Mouse (Mus musculus): ENCODE data around the gene Fam196a. TPM values are rescaled to one million over a fixed set of nuclear protein-coding genes. Genes with fewer than 3 reads are reported as not detected.
A peak's percentile ranks its signal among the peaks of the same experiment; 100 is the strongest.

Fam196a gene
- 2.3 and 3.7 TPM in 2 replicates for polyA plus RNA-seq (2012; rRNA removed)

DNA sequence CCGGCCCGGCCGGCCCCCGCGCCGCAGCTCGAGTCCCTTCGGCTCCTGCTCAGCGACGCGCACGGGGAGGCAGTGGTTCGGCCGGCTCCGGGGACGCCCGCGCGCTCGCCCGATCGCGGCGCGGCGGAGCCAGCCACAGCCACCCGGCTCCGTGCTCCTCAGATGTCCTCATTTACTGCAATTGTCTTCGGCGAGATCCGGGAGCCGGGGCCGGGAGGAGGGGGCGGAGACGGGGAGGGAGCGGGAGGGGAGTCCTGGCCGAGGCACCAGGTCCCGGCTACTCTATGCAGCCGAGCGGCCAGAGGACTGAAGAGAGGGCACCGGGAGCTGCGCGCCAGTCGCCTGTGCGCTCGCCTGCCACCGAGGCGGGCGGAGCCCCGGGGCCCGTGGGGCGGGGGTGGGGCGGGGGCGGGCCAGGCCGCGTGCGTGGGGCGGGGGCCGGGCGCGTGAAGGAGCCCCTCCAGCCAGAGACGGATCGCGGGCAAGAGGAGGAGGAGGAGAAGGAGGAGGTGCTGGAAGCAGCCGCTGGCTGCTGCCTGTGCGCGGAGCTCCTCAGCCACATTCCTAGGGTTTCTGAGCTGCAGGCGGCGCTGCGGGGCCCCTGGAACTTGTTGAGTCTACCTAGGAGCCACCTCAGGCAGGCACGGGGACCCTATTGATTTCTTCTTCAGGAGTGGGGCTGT lies at the start of gene Fam196a:
Gene Fam196a (minus strand): TSS at position 504 of the 683 bp plus-strand sequence.
- peak within 1 kb of the TSS; percentile 47 for H3K4me3 ChIP-seq (replicated peaks; ENCODE audit: insufficient read depth, low read depth, low read length)
- no peaks in the 10 kb centered on the region; the same call in 1 of the 2 replicates for H3K27me3 ChIP-seq (ENCODE audit: control insufficient read depth, insufficient read depth, low read length)
- 2% methylated on average over 69 of the region's 71 CpGs for WGBS
- H3K27ac ChIP-seq (ENCODE audit: insufficient read depth, low read length): no peak within 1 kb of the TSS
- H3K4me1 ChIP-seq (ENCODE audit: control insufficient read depth, insufficient read depth, low read length): no peaks in the 10 kb centered on the region; the same call in 1 of the 2 replicates
- DNase-seq: peak; percentile 18 to 25
- TF ChIP-seq POLR2A (IDR thresholded peaks at IDR 0.05; ENCODE audit: borderline replicate concordance, insufficient read depth, low read length) (no peak), CTCF (IDR thresholded peaks at IDR 0.05; ENCODE audit: borderline replicate concordance, insufficient read depth, low read depth, low read length) (no peak)

DNA sequence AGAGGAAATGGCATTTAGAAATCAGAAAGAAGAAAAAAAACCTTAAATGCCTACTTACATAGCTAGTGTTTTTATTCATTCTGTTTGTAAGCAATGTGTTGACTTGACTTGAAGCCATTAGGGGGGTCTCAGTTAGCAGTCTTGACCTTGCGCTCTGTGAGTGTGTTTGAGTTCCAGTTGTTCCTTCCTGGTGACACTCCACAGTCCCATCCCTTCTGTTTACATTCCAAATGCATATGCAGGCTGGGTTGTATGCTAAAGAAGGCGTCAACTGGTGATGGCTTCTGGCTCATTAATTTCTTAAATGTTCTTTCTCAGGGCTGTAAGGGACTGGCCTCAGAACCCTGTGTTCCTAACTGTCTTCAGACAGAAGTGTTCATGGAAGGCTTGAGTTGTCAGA lies 23.4 kb upstream of the Fam196a start:
- no peak overlapping the region for H3K27ac ChIP-seq (ENCODE audit: insufficient read depth, low read length)
- 91% methylated on average over 2 of the region's 2 CpGs for WGBS
- H3K4me1 ChIP-seq (ENCODE audit: control insufficient read depth, insufficient read depth, low read length): no peaks in the 10 kb centered on the region
- no peaks in the 10 kb centered on the region; the same call in 1 of the 2 replicates for H3K27me3 ChIP-seq (ENCODE audit: control insufficient read depth, insufficient read depth, low read length)
- no peak overlapping the region for H3K4me3 ChIP-seq (replicated peaks; ENCODE audit: insufficient read depth, low read depth, low read length)
- DNase-seq: no peak
- TF ChIP-seq POLR2A (IDR thresholded peaks at IDR 0.05; ENCODE audit: borderline replicate concordance, insufficient read depth, low read length) (no peak), CTCF (IDR thresholded peaks at IDR 0.05; ENCODE audit: borderline replicate concordance, insufficient read depth, low read depth, low read length) (no peak)

DNA sequence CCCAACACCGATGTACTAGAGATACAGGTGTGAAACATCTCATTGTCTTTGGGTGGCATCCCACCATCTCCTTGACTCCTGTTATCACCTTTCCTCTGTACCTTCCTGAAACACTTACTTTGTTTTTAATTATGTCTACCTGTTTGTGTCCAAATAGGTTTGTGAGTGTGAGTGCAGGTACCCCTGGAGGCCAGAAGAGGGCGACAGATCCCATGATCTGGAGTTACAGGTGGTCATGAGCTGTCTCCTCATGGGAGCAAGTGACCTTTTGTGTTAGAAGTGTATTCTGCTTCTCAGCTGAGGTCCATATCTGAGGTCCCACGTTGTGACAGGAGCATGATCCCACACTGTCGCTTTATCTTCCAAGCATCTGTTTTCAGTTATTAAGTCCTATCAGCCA lies 22.6 kb upstream of the Fam196a start:
- no peak for DNase-seq
- H3K27me3 ChIP-seq (ENCODE audit: control insufficient read depth, insufficient read depth, low read length): no peaks in the 10 kb centered on the region; the same call in 1 of the 2 replicates
- no peaks in the 10 kb centered on the region for H3K4me1 ChIP-seq (ENCODE audit: control insufficient read depth, insufficient read depth, low read length)
- no peak overlapping the region for H3K4me3 ChIP-seq (replicated peaks; ENCODE audit: insufficient read depth, low read depth, low read length)
- no peak overlapping the region for H3K27ac ChIP-seq (ENCODE audit: insufficient read depth, low read length)
- WGBS: 75% methylated on average over 4 of the region's 4 CpGs
- TF ChIP-seq CTCF (IDR thresholded peaks at IDR 0.05; ENCODE audit: borderline replicate concordance, insufficient read depth, low read depth, low read length) (peak; percentile 27; the same call in 1 of the 2 replicates), POLR2A (IDR thresholded peaks at IDR 0.05; ENCODE audit: borderline replicate concordance, insufficient read depth, low read length) (no peak)

DNA sequence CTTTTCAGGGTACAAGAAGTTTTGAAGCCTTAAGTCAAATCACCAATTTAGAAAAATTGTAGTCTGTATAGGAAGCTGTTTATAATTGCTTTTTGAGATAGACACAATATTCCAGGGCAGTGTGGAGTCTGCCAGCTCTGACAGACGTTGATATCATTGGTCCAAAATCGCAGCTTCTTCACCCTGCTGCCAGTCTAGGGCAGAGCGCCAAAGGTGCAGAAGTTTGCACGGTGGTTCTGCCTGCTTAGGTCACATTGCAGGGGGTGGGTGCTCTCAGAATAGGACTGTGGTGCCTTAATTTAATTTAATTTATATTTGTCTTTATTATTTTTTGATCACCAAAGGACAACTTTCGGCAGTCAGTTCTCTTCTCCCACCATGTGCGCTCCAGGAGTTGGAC lies 20.9 kb upstream of the Fam196a start:
- no peak for DNase-seq
- no peak for TF ChIP-seq CTCF (IDR thresholded peaks at IDR 0.05; ENCODE audit: borderline replicate concordance, insufficient read depth, low read depth, low read length)
- TF ChIP-seq POLR2A (IDR thresholded peaks at IDR 0.05; ENCODE audit: borderline replicate concordance, insufficient read depth, low read length): no peak
- H3K27ac ChIP-seq (ENCODE audit: insufficient read depth, low read length): no peak overlapping the region
- H3K4me1 ChIP-seq (ENCODE audit: control insufficient read depth, insufficient read depth, low read length): no peaks in the 10 kb centered on the region
- 27% methylated on average over 6 of the region's 6 CpGs for WGBS
- H3K4me3 ChIP-seq (replicated peaks; ENCODE audit: insufficient read depth, low read depth, low read length): no peak overlapping the region
- no peaks in the 10 kb centered on the region; the same call in 1 of the 2 replicates for H3K27me3 ChIP-seq (ENCODE audit: control insufficient read depth, insufficient read depth, low read length)

DNA sequence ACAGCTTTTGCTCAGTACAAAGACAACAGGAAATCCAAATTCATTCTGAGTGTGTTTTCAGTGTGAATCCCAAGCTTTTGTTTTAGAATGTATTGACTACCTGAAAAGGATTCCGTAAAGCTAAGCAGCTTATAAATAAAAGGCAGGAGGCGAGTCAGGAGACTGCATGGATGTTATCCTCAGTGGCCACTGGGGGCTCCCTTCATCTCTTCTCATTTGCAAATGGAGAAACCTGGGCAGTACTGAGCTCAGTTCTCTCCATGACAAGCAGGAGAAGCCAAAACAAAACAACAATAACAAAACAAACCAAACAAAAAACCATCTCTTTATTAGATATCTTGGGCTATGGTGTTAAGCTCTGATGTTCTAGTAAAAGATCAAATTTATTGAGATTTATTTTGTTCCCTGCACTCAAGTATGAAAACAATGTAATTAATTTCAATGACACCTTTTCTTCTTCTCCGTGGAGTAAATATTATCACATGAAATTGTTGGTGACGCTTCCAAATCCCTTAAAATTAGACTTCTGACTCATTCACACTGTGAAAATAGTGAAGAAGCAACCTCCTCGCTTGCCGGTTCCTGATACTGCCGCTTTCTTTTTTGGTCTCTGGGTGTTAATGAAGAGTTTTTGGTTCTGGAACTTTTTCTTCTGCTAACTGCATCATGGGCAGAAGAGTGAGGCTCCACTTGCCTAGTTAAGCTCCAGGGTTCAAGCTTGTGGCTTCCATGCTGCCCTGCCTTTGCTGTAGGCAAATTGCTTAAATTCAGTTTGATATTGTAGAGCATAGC lies 7.9 kb upstream of the Fam196a start:
- Histone ChIP-seq H3K27me3 (ENCODE audit: control insufficient read depth, insufficient read depth, low read length) (no peaks in the 10 kb centered on the region; the same call in 1 of the 2 replicates), H3K27ac (ENCODE audit: insufficient read depth, low read length) (no peak overlapping the region), H3K4me3 (replicated peaks; ENCODE audit: insufficient read depth, low read depth, low read length) (no peak overlapping the region), H3K4me1 (ENCODE audit: control insufficient read depth, insufficient read depth, low read length) (no peaks in the 10 kb centered on the region)
- TF ChIP-seq POLR2A (IDR thresholded peaks at IDR 0.05; ENCODE audit: borderline replicate concordance, insufficient read depth, low read length) (no peak), CTCF (IDR thresholded peaks at IDR 0.05; ENCODE audit: borderline replicate concordance, insufficient read depth, low read depth, low read length) (no peak; the same call in 1 of the 2 replicates)
- no peak for DNase-seq
- WGBS: 85% methylated on average over 7 of the region's 7 CpGs

DNA sequence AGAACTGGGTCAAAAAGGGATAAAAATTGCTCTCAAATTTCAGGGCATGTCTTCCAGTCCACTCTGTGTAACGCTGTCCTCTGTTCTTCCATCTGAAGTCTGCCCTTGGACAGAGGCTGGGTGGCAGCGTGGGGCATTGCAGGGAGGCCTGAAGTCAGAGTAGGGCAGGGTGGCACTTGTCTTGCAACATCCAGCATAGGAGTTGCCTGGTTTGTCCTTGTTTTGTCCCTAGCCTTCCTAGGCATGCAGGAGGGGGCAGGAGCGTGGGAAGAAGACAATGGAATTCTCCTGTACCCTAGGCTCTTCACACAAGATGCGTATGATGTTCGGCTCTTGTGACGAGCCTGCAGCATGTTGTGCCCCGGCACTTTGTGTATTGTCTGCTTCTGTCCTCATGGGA lies 5.5 kb upstream of the Fam196a start:
- TF ChIP-seq POLR2A (IDR thresholded peaks at IDR 0.05; ENCODE audit: borderline replicate concordance, insufficient read depth, low read length): no peak
- no peak for TF ChIP-seq CTCF (IDR thresholded peaks at IDR 0.05; ENCODE audit: borderline replicate concordance, insufficient read depth, low read depth, low read length)
- no peaks in the 10 kb centered on the region; the same call in 1 of the 2 replicates for H3K27me3 ChIP-seq (ENCODE audit: control insufficient read depth, insufficient read depth, low read length)
- 84% methylated on average over 7 of the region's 7 CpGs for WGBS

DNA sequence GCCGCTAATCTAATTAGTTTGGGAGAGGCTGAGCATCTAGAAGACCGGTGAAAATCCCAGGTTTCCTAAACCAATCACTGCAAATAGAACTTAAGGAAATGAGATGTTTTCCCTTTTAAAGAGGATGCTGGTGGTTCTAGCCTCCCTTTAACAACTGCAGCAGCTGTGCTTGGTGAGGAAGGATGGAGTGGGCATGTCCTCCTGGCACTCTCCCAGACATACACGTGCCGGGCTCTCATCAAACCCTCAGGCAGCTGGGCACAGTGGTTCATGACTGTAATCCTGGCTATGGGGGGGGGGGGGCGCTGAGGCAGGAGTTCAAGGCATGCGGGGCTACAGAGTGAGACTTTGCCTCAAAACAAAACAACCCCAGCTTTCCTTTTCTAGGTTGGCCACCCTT lies 4.8 kb upstream of the Fam196a start:
- no peak for DNase-seq
- no peaks in the 10 kb centered on the region; the same call in 1 of the 2 replicates for H3K27me3 ChIP-seq (ENCODE audit: control insufficient read depth, insufficient read depth, low read length)
- WGBS: 45% methylated on average over 6 of the region's 6 CpGs
- H3K4me3 ChIP-seq (replicated peaks; ENCODE audit: insufficient read depth, low read depth, low read length): no peak overlapping the region
- TF ChIP-seq POLR2A (IDR thresholded peaks at IDR 0.05; ENCODE audit: borderline replicate concordance, insufficient read depth, low read length) (no peak), CTCF (IDR thresholded peaks at IDR 0.05; ENCODE audit: borderline replicate concordance, insufficient read depth, low read depth, low read length) (no peak)
- no peaks in the 10 kb centered on the region for H3K4me1 ChIP-seq (ENCODE audit: control insufficient read depth, insufficient read depth, low read length)
- H3K27ac ChIP-seq (ENCODE audit: insufficient read depth, low read length): no peak overlapping the region

More for the DNA sequence above, 5.5 kb upstream of the Fam196a start:
- Histone ChIP-seq H3K4me3 (replicated peaks; ENCODE audit: insufficient read depth, low read depth, low read length) (no peak overlapping the region), H3K27ac (ENCODE audit: insufficient read depth, low read length) (no peak overlapping the region), H3K4me1 (ENCODE audit: control insufficient read depth, insufficient read depth, low read length) (no peaks in the 10 kb centered on the region)
- no peak for DNase-seq

All from cerebellum, adult 2 months (tissue).